Mouse (Mus musculus): ENCODE results near the gene Nol11.
"Not testable (repeated sequence)": the region's sequence is repeated elsewhere in the genome, so short reads cannot be mapped to it uniquely, and the experiment has no call there.

Gene Nol11

DNA sequence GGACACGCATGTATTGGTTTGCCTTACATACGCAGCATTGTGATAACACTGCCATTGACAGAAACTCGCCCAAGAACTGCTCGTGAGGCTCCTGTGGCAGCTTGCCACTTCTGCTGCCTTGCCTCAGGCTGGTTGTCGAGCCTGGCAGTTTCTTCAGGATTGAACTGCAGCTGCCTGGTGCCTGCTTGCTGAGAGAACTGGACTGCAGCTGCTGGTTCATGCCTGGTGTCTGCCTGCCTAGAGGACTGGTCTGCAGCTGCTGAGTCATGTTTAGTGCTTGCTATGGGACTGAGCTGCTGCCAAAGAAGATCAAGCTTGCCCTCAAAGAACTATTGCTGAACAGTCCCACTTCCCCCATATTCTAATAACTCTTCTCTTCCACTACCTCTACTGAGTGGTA, 33.9 kb downstream of the Nol11 start:
- no peak for DNase-seq

- DNase-seq, result no peak
Measured at GRCm38 (mm10) chr11:107154431-107154830, 34.8 kb downstream of the Nol11 start.

DNA sequence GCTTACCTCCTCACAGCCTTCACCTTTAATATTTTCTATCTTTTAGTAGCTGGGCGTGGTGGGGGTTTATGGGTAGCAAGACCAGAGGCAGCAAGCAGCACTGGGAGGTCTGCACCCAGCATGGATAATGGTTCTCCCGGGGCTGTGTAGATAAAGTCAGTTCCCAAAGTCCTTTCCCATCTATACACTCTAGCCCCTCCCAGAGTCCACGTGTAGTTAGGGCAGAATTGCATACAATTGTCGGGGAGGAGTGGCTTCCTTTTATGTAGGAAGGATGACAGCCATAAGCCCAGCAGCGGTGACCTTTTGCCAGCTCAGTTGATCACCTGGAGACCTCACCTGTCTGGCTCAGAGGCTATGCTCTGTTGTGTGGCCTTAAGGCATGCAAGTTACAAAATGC, 35.5 kb downstream of the Nol11 start:
- no peak for DNase-seq

DNA sequence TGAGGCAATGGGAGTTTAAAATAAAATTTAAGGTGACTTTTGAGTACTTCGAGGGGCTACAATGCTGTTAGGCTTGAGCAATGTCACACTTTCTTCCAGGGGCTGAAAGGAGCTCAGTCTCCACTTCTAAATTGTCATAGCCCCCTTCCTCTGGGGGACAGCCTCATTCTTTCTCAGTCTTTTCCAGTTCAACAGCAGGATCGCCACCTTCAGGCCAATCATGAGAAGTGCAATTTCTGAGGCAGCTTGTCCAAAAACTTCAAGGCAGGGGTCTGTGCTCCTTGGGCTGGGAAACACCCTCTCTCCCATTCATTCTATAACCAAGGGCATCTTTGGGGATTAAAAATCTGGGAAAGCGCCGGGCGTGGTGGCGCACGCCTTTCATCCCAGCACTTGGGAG, 37.4 kb downstream of the Nol11 start:
- DNase-seq, result peak; percentile 36 to 39

DNA sequence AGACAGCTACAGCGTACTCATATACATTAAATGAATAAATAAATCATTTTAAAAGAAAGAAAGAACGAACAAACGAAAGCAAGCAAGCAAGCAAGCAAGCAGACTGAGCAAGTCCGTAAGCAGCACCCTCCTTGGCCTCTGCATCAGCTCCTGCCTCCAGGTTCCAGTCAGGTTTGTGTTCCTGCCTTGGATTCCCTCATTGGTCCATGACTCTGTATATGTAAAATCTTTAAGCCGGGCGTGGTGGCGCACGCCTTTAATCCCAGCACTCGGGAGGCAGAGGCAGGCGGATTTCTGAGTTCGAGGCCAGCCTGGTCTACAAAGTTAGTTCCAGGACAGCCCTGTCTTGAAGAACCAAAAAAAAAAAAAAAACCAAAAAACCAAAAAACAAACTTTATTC, 45.2 kb downstream of the Nol11 start:
- not testable (repeated sequence) for DNase-seq

DNA sequence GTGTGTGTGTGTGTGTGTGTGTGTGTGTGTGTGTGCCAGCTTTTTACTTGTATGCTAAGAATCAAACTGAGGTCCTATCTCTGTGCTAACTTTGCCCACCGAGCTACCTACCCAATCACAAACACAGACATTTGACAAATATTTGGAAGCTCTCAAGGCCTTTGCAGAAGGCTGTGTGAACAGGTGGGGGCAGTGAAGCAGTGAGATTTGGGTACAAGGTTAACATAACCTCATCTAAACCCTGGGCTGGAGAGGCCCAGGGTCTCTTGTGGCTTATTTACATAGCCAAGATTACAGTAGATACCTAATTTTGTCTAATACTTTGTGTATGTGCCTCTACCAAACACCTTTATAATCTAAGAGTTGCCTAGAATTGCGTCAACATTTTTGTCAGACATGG, 46.8 kb downstream of the Nol11 start:
- DNase-seq, result no peak

- DNase-seq, result peak; percentile 55 to 70
Measured at GRCm38 (mm10) chr11:107140756-107141155, 48.4 kb downstream of the Nol11 start.

DNA sequence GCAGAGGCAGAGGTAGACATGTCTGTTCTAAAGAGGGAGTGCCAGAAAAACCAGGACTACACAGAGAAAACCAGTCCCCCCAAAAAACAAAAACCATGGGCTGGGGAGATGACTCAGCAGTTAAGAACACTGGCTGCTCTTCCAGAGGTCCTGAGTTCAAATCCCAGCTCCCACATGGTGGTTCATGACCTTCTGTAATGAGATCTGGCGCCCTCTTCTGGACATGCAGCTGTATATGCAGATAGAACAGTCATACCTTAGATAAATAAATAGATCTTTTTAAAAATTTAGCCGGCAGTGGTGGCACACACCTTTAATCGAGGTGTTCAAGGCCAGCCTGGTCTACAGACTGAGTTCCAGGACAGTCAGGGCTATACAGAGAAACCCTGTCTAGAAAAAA, 50.5 kb downstream of the Nol11 start:
- DNase-seq, result peak; percentile 46 to 52

DNA sequence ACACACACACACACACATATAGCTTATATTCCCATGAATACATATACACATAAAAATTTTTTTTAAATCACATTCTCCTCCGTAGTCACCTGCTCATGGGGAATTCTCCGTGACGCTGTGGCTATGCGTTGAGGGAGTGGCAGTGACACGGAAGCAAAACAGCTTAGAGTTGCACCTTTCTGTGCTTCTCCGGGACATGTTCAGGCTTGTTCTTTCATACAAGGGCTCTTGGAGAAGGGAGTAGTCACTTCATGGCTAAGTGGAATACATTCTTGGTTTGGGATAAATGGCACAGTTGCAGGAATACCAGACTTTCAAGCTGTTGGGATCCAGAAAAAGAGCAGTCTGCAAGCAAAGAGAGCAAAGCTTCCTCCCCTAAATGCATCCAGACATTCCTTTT, 51.6 kb downstream of the Nol11 start:
- DNase-seq, result no peak

- DNase-seq, result not testable (repeated sequence)
Measured at GRCm38 (mm10) chr11:107136458-107136857, 52.7 kb downstream of the Nol11 start.

DNA sequence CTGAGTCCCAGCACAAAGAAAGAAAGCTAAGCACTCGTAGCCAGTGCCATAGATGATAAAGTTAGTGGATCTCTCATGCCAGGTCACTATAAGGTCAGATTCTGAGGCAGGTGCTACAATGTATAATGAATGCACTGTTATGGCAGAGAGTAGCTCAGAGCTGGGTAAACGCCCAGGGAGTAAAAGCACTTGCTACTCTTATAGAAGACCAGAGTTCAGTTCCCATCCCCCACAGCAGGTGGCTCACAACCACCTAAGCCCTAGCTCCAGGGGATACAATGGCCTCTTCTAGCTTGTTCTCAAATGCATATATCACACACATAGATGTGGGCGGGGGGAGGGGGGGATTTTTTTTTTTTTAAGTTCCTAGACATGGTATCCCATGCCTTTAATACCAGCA, 53.4 kb downstream of the Nol11 start:
- DNase-seq, result peak; percentile 28 to 42

GRCm38 (mm10) chr11:107132426-107132825, 56.8 kb downstream of the Nol11 start:
- DNase-seq, result no peak

- DNase-seq, result peak; percentile 89 to 92
Measured at GRCm38 (mm10) chr11:107131749-107132421, 57.3 kb downstream of the Nol11 start, which contains the start of gene Bptf. Gene Bptf (minus strand): TSS chr11:107132127.

DNA sequence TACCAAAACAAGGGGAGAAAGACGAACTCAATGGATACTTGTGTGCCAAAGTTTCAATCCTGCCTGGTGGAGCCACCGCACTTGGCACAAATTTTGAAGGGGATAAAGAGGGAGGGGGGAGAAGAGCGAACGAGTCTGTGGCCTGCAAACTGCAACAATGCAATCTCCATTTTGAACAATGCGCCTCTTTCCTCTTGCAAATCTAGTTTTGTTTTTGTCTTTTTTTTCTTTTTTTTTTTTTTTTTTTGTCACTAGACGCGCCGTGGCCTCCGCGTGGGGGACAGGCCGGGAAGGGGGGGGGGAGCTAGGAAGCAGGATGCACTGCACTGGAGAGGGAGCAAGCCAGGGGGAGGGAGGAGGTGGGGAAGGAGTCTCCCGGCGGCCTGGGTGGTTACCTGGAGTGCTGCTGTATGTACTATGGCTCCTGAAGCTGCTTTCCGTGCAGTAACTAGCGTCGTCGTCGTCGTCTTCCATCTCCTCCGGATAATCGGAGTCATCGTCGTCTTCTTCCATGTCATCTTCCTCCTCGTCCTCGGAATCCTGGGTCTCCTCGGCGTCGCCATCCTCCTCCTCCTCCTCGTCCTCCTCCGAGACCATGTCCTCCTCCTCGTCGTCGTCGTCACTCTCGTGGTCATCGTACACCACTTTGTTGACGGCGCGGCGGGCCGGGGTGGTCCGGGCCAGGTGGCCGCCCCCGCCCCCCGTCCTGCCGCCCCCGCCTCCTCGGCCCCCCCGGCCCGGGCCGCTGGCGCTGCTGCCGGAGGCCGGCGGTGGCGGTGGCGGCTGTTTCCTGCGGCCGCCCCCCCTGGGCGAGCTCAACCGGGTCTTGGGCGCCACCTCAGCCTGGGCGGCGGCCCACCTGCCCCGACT, 58.1 kb downstream of the Nol11 start:
- DNase-seq, result peak; percentile 68 to 79

DNA sequence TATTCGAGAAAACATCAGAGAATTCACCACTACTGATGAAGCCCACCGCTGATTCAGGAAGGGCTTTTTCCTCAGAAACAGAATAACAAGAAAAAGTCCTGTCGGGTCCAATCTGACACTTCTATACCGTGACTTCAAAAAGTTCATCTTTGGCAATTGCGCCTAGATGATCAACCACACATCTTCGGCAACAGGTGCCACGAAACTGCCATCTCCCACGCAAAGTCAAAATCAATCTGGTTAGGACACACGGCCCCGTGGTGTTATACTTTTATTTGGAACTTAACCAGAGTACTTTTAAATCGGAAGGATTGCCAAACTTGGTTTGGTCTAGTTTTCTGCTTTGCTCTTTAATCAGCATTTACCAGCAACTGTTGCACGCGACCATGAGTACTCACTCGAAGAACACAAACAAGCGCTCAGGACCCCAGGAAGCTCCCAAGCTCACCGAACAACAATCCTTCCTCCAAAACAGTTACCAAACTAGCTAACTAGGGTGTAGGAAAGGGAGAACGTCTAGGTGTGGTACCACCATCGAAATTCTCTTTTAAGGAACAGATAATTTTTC, 58.9 kb downstream of the Nol11 start:
- DNase-seq, result peak in 1 of 2 experiments; percentile 22

- DNase-seq, result no peak
Measured at GRCm38 (mm10) chr11:107129641-107130040, 59.5 kb downstream of the Nol11 start.

GRCm38 (mm10) chr11:107126716-107127115, 62.5 kb downstream of the Nol11 start:
- not testable (repeated sequence) for DNase-seq

DNA sequence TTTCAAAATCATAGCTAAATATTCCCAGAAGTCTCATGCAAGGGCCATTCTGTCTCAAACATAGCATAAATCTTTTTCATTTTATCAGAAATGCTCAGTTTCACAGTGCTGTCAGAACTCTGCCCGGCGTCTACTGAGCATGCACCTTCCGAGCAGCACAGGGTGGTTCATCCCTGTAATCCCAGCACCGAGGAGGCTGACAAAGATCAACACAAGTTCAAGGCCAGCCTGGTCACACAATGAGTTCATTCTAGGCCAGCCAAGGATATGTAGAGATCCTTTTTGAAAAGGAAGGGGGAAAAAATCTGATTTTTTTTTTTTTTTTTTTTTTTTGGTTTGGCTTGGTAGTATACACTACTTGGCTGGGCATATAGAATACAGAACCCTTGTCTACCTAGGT, 64.2 kb downstream of the Nol11 start:
- no peak for DNase-seq

GRCm38 (mm10) chr11:107124327-107124731, 64.9 kb downstream of the Nol11 start:
- DNase-seq, result peak in 1 of 2 experiments; percentile 27

DNA sequence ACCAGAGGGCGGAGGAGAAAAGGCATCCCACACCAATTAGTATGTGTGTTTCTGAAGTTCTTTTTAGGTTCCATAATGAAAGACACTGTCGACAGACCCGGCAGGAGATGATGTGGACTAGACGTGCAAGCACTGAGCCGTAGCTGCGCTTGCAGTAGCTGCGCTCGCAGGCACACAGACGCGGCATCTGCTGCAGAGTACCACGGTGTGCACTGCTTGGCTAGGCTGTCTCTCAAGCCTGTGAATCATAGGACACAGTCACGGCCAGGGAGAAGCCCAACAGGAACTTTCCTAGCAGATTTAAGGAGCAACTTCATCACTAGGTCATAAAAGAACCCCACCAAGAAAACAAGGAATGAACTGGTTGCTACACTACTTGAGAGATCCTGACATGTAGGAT, 71.4 kb downstream of the Nol11 start:
- DNase-seq, result no peak
